Mouse (Mus musculus) forelimb bud, embryonic 11.5 days (tissue): ENCODE results near the gene Theg.

Experiments
- DNase-seq: peaks from one replicate; pipeline ENCODE4 v3.0.0-alpha.2; 2012; ENCODE audit warnings: low read depth, low spot score

Theg gene

GRCm38 (mm10) chr10:79594872-79595589, 7.9 kb upstream of the Theg start:
- peak; percentile 84 for DNase-seq

- no peak for DNase-seq
Observed at GRCm38 (mm10) chr10:79594111-79594510, 7.0 kb upstream of the Theg start.

GRCm38 (mm10) chr10:79590702-79591101, 3.6 kb upstream of the Theg start:
- no peak for DNase-seq

- DNase-seq: no peak
Observed at GRCm38 (mm10) chr10:79587752-79588126, 608 bp upstream of the Theg start.

- no peak for DNase-seq
Observed at GRCm38 (mm10) chr10:79586243-79586642, 888 bp downstream of the Theg start.

- DNase-seq: no peak
Observed at GRCm38 (mm10) chr10:79585723-79586122, 1.4 kb downstream of the Theg start.

- DNase-seq: no peak
Observed at GRCm38 (mm10) chr10:79585136-79585535, 2.0 kb downstream of the Theg start.

GRCm38 (mm10) chr10:79584426-79584825, 2.7 kb downstream of the Theg start:
- no peak for DNase-seq

- no peak for DNase-seq
Observed at GRCm38 (mm10) chr10:79584021-79584420, 3.1 kb downstream of the Theg start.

- DNase-seq: no peak
Observed at GRCm38 (mm10) chr10:79581501-79581900, 5.6 kb downstream of the Theg start.

- peak; percentile 50 for DNase-seq
Observed at GRCm38 (mm10) chr10:79580811-79581210, 6.3 kb downstream of the Theg start.

GRCm38 (mm10) chr10:79580356-79580755, 6.8 kb downstream of the Theg start:
- no peak for DNase-seq

- DNase-seq: no peak
Observed at GRCm38 (mm10) chr10:79579781-79580180, 7.3 kb downstream of the Theg start.

- DNase-seq: no peak
Observed at GRCm38 (mm10) chr10:79578891-79579290, 8.2 kb downstream of the Theg start.

GRCm38 (mm10) chr10:79578276-79578675, 8.9 kb downstream of the Theg start:
- no peak for DNase-seq

- no peak for DNase-seq
Observed at GRCm38 (mm10) chr10:79577376-79577775, 9.8 kb downstream of the Theg start.

GRCm38 (mm10) chr10:79575754-79576153, 11.4 kb downstream of the Theg start:
- no peak for DNase-seq

- DNase-seq: no peak
Observed at GRCm38 (mm10) chr10:79574796-79575195, 12.3 kb downstream of the Theg start.

- no peak for DNase-seq
Observed at GRCm38 (mm10) chr10:79574350-79574749, 12.8 kb downstream of the Theg start.

- no peak for DNase-seq
Observed at GRCm38 (mm10) chr10:79573611-79574010, 13.5 kb downstream of the Theg start.

- DNase-seq: no peak
Observed at GRCm38 (mm10) chr10:79571314-79571713, 15.8 kb downstream of the Theg start.

- DNase-seq: no peak
Observed at GRCm38 (mm10) chr10:79569921-79570320, 17.2 kb downstream of the Theg start.

- DNase-seq: no peak
Observed at GRCm38 (mm10) chr10:79559716-79560115, 27.4 kb downstream of the Theg start.

GRCm38 (mm10) chr10:79557496-79557895, 29.6 kb downstream of the Theg start:
- no peak for DNase-seq
